Mouse (Mus musculus): ENCODE measurements around the gene Slc1a1.

Gene Slc1a1

DNA sequence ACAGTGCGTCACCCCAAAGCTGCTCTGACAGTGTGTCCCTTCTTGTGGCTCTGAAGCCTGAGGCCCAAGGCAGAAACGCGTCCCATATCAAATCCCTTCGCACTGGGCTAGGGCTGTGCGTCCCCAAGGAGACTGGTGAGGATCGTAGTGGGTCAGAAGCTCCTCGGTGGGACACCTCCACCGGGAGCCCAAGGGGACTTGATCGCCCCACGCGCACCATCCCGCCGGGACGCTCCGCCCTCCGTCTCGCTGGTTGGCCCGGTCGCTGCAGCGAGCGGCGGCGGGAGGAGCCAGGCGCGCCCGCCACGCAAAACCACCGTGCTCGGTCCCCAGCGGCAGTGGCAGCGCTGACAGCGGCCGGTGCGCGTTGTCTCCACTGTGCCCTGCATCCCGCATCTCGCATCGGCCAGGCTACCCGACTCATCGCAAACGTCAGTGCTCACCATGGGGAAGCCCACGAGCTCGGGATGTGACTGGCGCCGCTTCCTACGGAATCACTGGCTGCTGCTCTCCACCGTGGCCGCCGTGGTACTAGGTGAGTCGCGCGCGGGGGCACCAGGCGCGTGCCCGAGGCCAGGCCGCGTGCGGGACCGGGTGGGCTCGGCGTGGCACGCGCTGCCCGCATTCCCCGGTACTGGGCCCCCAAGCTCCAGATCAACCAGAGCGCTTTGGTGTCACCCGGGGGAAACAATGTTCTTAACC lies at the start of gene Slc1a1:
Gene Slc1a1 (plus strand): TSS at position 252 of the 702 bp plus-strand sequence.
- DNase-seq = peak; percentile 78

- no peak for DNase-seq
Measured at GRCm38 (mm10) chr19:28790196-28790595, 44.7 kb upstream of the Slc1a1 start.

- no peak for DNase-seq
Measured at GRCm38 (mm10) chr19:28793307-28793706, 41.5 kb upstream of the Slc1a1 start.

DNA sequence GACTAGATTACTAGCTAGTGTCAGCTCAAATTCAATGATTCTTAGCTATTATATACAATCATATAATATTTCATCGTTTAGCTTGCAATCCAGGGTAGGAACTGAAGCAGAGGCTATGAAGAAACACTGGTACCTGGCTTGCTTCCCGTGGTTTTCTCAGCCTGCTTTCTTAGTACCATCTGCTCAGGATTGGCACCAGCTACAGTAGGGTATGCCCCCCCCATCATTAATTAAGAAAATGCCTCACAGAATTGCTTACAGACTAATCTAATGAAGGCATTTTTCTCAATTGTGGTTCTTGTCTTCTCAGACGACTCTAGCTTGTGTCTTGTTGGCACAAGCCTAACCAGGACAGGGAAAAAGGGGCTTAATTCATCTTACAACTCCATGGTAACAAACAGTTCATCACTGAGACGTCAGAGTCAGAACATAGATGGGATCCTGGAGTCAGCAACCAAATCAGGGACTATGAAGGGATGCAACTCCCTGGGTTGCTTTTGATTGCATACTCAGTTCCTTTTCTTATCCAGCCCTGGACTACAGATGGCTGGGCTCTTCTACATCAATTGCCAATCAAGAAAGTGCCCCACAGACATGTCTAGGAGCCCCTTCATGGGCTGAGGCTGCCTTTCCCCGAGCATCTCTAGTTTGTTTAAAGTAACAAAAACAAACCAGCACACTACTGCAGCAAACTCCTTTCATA lies 38.6 kb upstream of the Slc1a1 start:
- no peak for DNase-seq

DNA sequence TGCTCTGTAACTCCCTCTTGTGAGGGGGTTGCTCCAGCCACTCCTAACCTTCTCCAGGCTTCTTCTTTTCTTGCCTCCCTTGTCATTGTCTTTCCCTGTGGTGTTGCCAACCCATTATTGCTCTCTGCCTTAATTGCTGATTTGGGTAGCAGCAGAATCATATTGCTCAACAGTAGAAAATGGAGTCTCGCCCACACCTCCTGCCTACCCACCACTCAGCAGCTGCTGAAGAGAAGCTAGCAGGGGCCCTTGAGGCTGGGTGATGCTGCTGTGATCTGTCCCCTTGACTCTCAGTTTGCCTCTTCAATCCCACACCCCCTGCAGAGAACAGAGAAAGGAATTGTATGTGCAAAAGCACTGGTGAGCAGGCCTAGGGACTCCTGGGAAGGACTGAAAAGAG lies 37.9 kb upstream of the Slc1a1 start:
- DNase-seq = no peak

DNA sequence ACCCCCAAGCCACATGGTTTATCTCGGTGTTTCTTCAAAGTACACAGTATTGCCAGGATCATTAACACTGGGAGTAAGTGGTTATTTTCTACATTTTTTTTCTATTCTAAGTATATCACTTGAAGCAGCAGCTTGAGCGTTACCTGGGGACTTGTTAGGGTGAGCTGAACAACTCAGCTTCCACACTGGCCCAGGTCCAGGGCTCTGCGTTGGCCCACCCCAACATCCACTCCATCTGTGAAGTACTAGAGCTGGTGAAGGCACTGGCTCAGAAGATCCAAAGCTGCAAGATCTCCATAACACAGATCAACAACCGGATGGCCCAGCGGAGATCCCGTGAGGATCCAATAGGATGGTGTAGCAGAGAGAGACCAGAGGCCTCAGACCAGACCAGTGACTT lies 37.2 kb upstream of the Slc1a1 start:
- no peak for DNase-seq

DNA sequence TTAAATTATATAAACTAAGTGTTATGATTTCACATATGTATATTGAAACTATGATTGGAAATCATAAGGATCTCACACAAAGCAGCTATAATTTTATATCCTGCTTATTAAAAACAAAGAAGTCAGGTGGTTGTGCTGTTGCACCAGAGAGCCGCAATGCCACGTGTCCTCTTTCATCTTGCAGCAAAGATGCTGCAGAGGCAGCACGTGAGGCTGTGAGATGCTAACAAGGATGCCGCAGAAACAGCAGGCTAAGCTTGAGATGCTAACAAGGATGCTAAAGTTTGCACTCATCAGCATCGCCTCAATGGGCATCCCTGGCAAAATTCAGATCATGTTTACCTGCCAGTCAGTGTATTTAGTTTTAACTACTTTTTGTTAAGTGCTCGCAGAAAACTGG lies 34.4 kb upstream of the Slc1a1 start:
- no peak for DNase-seq

- no peak for DNase-seq
Measured at GRCm38 (mm10) chr19:28806276-28806675, 28.6 kb upstream of the Slc1a1 start.

DNA sequence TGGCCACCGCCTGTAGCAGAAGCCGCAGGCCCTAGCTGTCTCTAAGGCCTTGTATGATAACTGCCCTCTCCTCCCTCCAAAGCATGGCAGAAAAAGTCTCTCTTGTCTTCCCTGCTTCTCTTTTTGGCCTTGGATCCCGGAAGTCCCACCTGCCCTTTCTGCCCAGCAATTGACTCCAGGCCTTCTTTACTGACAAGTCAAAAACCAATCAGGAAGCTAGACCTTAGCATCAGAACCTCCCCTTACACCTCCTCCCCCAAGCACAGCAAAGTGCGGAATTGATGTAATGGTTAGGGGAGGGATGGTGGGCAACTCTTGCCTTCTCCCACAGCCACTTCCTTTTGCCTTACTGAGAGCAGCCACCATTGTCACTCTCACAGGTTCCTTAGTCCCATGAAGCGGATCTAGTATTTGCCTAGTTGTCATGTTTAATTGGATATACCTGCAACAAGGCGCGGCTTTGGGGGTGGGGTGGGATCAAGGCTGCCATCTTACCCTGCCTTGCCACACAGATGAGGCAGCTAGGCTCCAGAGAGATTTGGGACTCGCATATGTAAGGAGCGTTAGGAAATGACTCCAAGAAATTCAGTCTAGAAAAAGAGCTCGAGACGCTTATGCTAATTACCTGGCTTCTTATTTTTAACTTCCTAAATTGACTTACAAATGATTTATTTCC lies 27.9 kb upstream of the Slc1a1 start:
- no peak for DNase-seq

DNA sequence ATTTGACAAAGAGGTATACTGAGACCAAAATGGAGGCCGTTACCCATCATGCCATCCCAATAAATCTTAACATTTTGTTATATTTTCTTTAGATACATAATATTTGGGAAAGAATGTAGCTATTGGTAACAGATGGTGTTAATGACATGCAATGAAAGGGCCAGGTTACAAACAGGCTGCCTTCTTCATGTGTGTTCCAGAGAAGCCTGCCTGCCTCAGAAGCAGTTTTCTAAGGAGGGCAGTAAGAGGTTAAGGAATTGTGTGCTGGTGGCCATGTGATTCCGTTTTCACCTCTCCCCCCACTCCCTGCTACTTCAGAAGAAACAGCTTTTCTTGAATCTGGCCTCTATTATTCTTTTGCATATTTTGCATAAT lies 27.4 kb upstream of the Slc1a1 start:
- no peak for DNase-seq

GRCm38 (mm10) chr19:28818286-28818685 lies 16.6 kb upstream of the Slc1a1 start:
- DNase-seq = no peak

DNA sequence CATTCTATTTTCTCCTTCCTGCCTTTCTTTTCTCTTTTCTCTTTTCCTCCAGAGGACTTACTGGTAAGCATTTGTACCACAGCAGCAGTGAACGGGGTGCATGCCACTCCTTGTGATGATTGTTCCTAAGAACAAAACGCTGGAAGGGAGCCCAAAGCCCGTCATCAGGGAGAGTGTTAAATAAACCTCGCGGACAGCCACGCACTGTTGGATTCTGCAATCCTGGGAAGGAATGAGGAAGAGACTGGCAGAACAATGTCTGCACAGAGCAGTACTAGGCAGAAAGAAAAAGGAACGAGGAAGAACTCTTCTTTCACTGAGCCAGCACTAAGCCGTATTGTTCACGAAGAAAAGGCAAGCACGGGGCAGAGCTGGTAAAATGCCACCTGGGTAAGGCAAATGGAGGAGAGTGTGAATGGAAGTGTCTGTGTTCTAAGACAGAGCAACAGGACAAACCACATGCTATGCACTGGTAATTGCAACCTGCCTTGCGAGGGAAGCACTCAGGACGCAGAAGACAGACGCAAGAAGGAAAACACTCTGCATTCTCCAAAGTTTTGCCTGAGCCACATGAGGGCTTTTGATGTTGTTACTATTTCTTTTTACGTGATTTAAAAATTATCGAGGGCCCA lies 7.0 kb upstream of the Slc1a1 start:
- DNase-seq = no peak

- DNase-seq = no peak
Measured at GRCm38 (mm10) chr19:28831324-28831723, 3.5 kb upstream of the Slc1a1 start.

GRCm38 (mm10) chr19:28832605-28833004 lies 2.2 kb upstream of the Slc1a1 start:
- DNase-seq = no peak

- no peak for DNase-seq
Measured at GRCm38 (mm10) chr19:28834388-28834787, 461 bp upstream of the Slc1a1 start.

DNA sequence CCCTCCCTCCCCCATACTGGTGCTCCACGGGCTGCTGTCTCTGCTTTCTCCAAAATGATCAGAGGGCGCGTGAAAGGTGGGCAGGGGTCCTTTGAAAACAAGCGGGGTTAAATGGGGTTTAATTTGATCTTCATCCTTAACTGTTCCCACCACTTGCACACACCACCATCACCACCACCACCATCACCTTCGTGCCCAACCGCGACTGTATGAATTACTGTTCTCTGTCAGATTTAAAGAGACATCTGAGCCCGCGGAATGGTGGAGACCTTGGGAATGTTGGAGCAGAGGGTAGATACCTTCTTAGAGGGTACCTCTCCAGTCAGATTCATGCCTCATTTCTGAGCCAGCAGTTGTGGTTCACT lies 633 bp downstream of the Slc1a1 start:
- no peak for DNase-seq

DNA sequence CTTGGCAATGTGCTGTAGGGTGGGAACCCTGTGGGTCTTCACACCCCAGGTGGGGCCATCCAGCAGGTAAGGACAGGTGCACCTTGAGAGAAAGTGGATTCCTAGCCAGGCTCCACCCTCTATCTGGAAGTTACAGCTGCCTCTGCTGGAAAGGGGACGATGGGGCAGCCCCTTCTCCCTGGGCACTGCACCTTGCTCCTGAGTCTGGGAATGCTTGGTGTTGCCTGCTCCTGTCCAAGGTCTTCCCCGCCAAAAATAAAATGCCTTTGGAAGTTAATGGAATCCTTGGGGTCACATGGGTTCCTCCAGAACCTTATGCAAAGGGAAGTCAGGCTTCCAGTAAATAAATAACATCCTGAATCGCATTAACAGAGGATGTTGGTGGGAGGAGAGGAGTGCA lies 1.3 kb downstream of the Slc1a1 start:
- DNase-seq = peak; percentile 10

DNA sequence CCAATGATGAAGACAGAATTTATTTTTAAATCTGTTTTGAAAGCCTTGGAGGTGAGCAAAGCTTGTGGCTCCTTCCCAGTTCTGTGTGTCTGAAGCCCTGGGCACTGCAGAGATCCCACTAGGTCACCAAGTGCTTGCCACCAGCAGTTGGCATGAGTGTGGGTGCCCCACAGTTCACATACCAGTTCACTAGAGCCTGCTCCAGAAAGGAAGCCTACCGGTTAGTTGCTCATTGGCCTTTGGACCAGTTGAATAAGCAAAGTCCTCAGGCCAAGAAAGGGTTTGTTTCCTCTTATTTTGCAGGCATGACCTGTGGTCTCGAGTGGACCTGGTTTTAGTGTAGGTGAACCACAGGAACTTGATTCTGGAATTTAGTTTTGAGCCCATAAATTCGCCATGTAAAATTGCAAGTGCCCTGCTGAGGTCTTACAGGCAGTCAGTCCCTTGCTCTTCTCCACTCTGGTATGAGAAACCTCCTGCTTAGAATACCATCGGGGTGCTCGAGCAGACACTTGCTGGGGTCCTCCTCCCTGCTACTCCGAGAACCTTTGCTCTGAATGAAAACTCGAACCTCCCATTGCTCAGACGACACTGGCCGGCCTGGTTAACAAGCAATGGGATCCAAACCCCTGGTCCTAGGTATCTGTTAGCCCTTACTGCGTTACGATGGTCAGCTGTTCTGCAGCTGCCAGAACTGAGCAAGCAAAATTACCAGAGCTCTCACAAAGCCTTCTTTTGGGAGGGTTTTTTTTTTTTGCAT lies 2.0 kb downstream of the Slc1a1 start:
- peak; percentile 11 for DNase-seq

- DNase-seq = no peak
Measured at GRCm38 (mm10) chr19:28838796-28839195, 3.9 kb downstream of the Slc1a1 start.

DNA sequence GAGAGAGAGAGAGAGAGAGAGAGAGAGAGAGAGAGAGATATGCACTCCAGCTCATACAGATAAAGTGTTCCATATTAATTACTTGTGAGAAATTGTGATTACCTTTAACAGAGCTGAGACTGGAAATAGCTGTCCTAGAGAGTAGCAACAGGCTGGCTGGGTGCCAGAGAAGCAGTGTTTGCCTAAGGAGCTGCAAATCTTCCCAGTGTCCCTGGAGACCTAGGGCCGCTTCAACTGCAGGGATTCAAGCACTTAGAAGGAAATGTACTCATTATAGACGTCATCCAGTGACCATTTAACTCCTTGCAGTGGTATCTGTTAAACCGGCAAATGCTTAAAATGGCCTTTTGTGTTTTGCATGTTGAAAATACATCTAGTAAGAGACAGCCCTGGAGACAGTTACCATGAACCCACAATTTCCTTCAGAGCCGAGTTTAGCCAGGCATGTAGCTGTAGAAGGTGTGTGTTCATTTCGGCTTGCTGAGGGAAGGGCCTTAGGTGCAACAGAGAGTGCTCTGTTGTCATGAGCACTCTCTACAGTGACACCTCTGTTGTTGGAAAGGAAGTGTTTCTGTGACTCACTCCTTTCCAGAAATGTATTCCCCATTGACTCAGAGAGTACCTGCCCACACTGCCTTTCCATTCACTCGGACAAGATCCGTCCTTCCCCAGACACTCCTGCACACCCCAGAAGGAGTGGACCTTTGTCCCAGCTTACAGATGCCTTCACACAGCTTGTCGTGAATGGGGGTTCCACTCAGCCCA lies 10.3 kb downstream of the Slc1a1 start:
- no peak for DNase-seq

DNA sequence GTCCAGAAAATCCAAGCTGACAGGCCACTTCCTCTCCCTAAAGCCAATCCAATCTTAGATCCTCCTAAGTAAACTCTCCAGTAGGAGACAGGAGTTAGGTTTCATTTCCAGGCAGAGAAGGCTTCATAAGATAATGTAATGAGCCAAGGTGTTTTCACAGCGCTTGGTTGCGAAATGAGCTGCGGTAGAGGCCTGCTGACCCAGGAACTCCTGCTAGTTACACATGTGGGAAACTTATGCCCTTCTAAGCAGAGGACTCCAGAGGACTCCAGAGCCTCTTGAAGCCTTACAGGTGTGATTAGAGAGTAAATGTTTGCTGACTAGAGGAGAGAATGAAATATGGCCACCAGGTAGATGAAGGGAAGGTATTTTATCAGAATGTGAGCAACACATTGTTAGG lies 15.7 kb downstream of the Slc1a1 start:
- DNase-seq = no peak

GRCm38 (mm10) chr19:28852001-28852400 lies 17.2 kb downstream of the Slc1a1 start:
- DNase-seq = no peak

Data from cerebellum, adult 8-10 months (tissue).